Mouse (Mus musculus): Measurements from ENCODE around the gene Ly6f.
"Not testable (repeated sequence)": the region's sequence is repeated elsewhere in the genome, so short reads cannot be mapped to it uniquely, and the experiment has no call there.

Ly6f gene

GRCm38 (mm10) chr15:75268121-75268520 lies at the start of gene Ly6f:
TSS of gene Ly6f (plus strand) at chr15:75268421.
- no peak for DNase-seq

- no peak for DNase-seq
Measured at GRCm38 (mm10) chr15:75221942-75222341, 46.3 kb upstream of the Ly6f start.

GRCm38 (mm10) chr15:75237736-75238288 lies 30.4 kb upstream of the Ly6f start:
- no peak for DNase-seq

- no peak for DNase-seq
Measured at GRCm38 (mm10) chr15:75240558-75240957, 27.7 kb upstream of the Ly6f start.

GRCm38 (mm10) chr15:75242756-75243640 lies 25.2 kb upstream of the Ly6f start:
- no peak for DNase-seq

GRCm38 (mm10) chr15:75254671-75255070 lies 13.6 kb upstream of the Ly6f start:
- no peak for DNase-seq

GRCm38 (mm10) chr15:75265863-75266262 lies 2.4 kb upstream of the Ly6f start:
- no peak for DNase-seq

- no peak for DNase-seq
Measured at GRCm38 (mm10) chr15:75266626-75267025, 1.6 kb upstream of the Ly6f start.

GRCm38 (mm10) chr15:75268916-75269829 lies 952 bp downstream of the Ly6f start:
- DNase-seq = no peak

- DNase-seq = no peak
Measured at GRCm38 (mm10) chr15:75270169-75270568, 1.9 kb downstream of the Ly6f start.

- no peak for DNase-seq
Measured at GRCm38 (mm10) chr15:75270691-75271362, 2.6 kb downstream of the Ly6f start.

GRCm38 (mm10) chr15:75271426-75271825 lies 3.2 kb downstream of the Ly6f start:
- no peak for DNase-seq

- DNase-seq = no peak
Measured at GRCm38 (mm10) chr15:75271891-75272290, 3.7 kb downstream of the Ly6f start.

GRCm38 (mm10) chr15:75281991-75282390 lies 13.8 kb downstream of the Ly6f start:
- not testable (repeated sequence) for DNase-seq

- DNase-seq = not testable (repeated sequence)
Measured at GRCm38 (mm10) chr15:75286512-75286911, 18.3 kb downstream of the Ly6f start.

- no peak for DNase-seq
Measured at GRCm38 (mm10) chr15:75292377-75292776, 24.2 kb downstream of the Ly6f start.

GRCm38 (mm10) chr15:75293873-75294385 lies 25.7 kb downstream of the Ly6f start:
- DNase-seq = no peak

GRCm38 (mm10) chr15:75306101-75306500 lies 37.9 kb downstream of the Ly6f start:
- no peak for DNase-seq

- DNase-seq = no peak
Measured at GRCm38 (mm10) chr15:75309186-75309585, 41.0 kb downstream of the Ly6f start.

GRCm38 (mm10) chr15:75309946-75310345 lies 41.7 kb downstream of the Ly6f start:
- DNase-seq = no peak

- no peak for DNase-seq
Measured at GRCm38 (mm10) chr15:75314421-75314820, 46.2 kb downstream of the Ly6f start.

GRCm38 (mm10) chr15:75317255-75317654 lies 49.0 kb downstream of the Ly6f start:
- DNase-seq = no peak
